Mouse (Mus musculus): Measurements from ENCODE around the gene Mark2. TPM values are rescaled to one million over a fixed set of nuclear protein-coding genes. Genes with fewer than 3 reads are reported as not detected.

Gene Mark2
- polyA plus RNA-seq, 1 experiment from 2014 or later, result 51.9 TPM

DNA sequence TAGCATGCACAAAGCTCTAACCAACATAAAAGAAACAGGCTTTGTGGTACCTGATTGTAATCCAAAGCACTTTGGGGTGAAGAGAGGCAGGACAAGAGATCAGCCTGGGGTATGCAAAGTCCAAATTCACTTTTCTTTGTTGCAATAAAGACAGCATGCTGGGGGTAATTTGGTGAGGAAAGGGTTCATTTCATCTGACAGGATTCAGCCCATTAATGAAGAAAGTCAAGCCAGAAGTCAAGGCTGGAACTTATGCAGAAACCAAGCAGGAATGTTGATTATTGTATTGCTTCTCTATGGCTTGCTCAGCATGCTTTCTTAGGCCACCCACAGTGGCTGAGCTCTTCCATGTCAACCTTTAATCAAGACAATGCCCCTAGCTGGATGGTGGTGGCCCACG, 80.2 kb downstream of the Mark2 start:
- H3K27ac ChIP-seq (replicated peaks), result no peak overlapping the region
- no peaks in the 10 kb centered on the region for H3K9me3 ChIP-seq (replicated peaks)
- peaks cover 24% of the 10 kb centered on the region for H3K4me1 ChIP-seq
- no peak for ATAC-seq (ENCODE audit: low FRiP score)
- no peak overlapping the region for H3K4me2 ChIP-seq
- no peaks in the 10 kb centered on the region for H3K27me3 ChIP-seq (replicated peaks)
- 88% methylated on average over 1 of the region's 1 CpGs for WGBS
- no peaks in the 10 kb centered on the region for H3K36me3 ChIP-seq
- no peak overlapping the region for H3K4me3 ChIP-seq (replicated peaks)
- no peak overlapping the region for H3K9ac ChIP-seq (replicated peaks)

DNA sequence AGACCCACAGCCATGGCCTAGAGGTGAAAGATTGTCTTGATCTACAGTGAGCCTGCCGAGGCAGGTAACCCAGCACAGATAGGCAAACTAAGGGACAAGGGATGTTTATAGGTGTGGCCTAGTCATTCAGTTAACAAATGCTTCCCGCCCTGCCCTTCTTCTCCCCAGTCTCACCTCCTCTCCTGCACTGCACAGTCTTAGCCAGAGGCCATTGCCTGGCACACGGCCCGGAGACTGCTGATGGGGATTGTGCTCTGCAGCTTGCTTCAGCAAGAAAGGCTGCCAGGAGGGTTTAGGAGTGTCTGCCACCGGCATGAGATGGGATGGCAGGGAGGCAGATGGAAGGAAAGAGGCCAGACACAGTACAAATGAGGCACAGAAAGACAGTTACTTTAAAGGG, 83.8 kb downstream of the Mark2 start:
- Histone ChIP-seq H3K4me2 (no peak overlapping the region), H3K27me3 (replicated peaks) (no peaks in the 10 kb centered on the region), H3K9ac (replicated peaks) (no peak overlapping the region), H3K4me3 (replicated peaks) (no peak overlapping the region), H3K36me3 (no peaks in the 10 kb centered on the region), H3K4me1 (no peaks in the 10 kb centered on the region), H3K9me3 (replicated peaks) (no peaks in the 10 kb centered on the region), H3K27ac (replicated peaks) (no peak overlapping the region)
- 77% methylated on average over 5 of the region's 5 CpGs for WGBS
- ATAC-seq (ENCODE audit: low FRiP score), result no peak

DNA sequence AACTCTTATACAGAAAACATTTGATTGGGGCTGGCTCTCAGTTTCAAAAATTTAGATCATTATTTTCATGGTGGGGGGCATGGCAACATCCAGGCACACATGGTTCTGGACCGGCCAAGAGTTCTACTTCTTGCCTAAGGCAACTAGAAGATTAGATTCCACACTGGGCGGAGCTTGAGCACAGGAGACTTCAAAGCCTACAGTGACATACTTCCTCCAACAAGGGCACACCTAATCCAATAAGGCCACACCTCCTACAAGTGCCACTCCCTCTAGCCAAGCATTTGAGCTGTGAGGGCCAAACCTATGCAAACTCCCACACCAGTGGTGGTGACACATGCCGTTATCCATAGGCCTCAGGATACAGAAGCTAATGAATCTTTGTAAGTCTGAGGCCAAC, 95.6 kb downstream of the Mark2 start:
- no peak for ATAC-seq (ENCODE audit: low FRiP score)
- Histone ChIP-seq H3K4me2 (no peak overlapping the region), H3K4me3 (replicated peaks) (no peak overlapping the region), H3K9ac (replicated peaks) (no peak overlapping the region), H3K36me3 (no peaks in the 10 kb centered on the region), H3K27ac (replicated peaks) (no peak overlapping the region), H3K27me3 (replicated peaks) (0 out of 2 replicates have a peak, but pooled peaks cover 3% of the 10 kb centered on the region), H3K4me1 (peaks cover 6% of the 10 kb centered on the region), H3K9me3 (replicated peaks) (no peaks in the 10 kb centered on the region)
- 84% methylated on average over 3 of the region's 3 CpGs for WGBS

DNA sequence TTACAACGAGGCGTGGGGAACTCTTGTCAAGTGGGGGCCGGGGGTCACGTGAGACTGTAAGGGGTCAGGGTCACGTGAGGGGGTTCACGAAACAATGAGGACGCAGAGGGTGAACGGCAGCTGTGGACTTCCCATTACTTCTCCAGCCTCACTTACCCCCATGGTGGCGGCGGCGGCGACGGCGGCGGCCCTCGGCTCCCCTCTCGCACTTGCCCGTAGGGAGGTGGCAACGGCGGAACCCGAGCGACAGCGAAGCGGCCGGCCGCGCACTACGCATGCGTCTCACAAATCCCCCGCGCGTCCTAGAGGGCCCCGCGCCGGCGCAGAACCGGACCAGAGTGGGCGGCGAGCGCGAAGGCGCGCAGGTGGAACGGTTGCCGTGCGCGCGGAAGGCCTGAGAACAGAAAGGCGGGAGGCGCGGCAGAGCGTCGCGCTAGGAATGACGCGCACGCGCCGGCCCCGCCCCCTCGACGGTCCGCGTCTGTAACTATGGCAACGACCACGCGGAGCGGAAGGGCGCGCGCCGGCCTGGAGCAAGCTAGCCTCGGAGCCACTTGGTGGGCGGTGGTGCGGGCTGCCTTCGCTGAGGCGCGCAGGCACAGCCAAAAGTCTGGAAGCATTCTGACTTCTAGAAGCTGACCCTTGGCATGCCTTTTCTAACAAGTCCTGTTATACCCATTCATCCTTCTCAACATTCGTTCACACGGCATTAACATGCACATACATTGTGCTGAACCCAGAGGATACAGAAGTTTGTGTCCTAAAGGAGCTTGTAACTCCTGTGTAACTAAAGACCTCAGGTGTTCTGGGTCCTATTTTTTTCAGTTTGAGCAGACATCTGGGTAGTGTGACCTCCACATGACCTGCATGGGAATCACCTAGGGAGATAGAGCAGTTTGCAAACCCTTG, 100.6 kb downstream of the Mark2 start, which contains the start of gene Naa40:
TSS of gene Naa40 (minus strand) at position 402 of the 909 bp plus-strand sequence.
- Histone ChIP-seq H3K36me3 (no peaks in the 10 kb centered on the region), H3K4me3 (replicated peaks) (peak within 1 kb of the TSS; percentile 56), H3K27me3 (replicated peaks) (0 out of 2 replicates have a peak, but pooled peaks cover 3% of the 10 kb centered on the region), H3K4me1 (peaks cover 35% of the 10 kb centered on the region), H3K9me3 (replicated peaks) (no peaks in the 10 kb centered on the region), H3K4me2 (peak within 1 kb of the TSS; percentile 97), H3K9ac (replicated peaks) (peak within 1 kb of the TSS; percentile 73), H3K27ac (replicated peaks) (peak within 1 kb of the TSS; percentile 83)
- peak; percentile 97 for ATAC-seq (ENCODE audit: low FRiP score)
- under 1% methylated on average over 79 of the region's 80 CpGs for WGBS

GRCm38 (mm10) chr19:7240291-7240690, 101.4 kb downstream of the Mark2 start:
- H3K36me3 ChIP-seq, result no peaks in the 10 kb centered on the region

DNA sequence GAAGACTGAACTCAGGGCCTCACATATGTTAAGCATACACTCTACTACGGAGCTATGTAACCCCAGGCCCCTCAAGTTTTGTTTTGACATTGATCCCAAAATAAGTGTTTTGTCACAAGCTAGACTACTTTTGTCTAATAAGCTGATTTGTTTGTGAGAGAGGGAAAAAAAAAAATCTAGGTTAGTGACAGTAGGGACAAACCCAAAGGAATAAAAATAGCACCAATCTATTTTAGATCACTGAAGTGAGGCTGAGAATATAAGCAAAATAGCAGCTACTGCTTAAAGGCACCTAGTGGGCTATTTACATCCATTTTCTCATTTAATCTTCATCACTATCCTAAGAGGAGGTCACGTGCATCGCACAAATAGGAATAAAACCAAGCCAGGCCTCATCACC, 102.1 kb downstream of the Mark2 start:
- peak overlapping the region; percentile 97 for H3K4me2 ChIP-seq
- H3K4me1 ChIP-seq, result peaks cover 38% of the 10 kb centered on the region
- no peaks in the 10 kb centered on the region for H3K9me3 ChIP-seq (replicated peaks)
- peak overlapping the region; percentile 73 for H3K9ac ChIP-seq (replicated peaks)
- 92% methylated on average over 3 of the region's 3 CpGs for WGBS
- H3K27ac ChIP-seq (replicated peaks), result no peak overlapping the region
- H3K27me3 ChIP-seq (replicated peaks), result 0 out of 2 replicates have a peak, but pooled peaks cover 3% of the 10 kb centered on the region
- 0 out of 2 replicates have a peak, but pooled peaks cover under 1% of the 10 kb centered on the region for H3K36me3 ChIP-seq
- H3K4me3 ChIP-seq (replicated peaks), result peak overlapping the region; percentile 56
- no peak for ATAC-seq (ENCODE audit: low FRiP score)

More at GRCm38 (mm10) chr19:7240291-7240690, 101.4 kb downstream of the Mark2 start:
- H3K4me3 ChIP-seq (replicated peaks), result peak overlapping the region; percentile 56
- 1% methylated on average over 13 of the region's 13 CpGs for WGBS
- no peaks in the 10 kb centered on the region for H3K9me3 ChIP-seq (replicated peaks)
- H3K4me2 ChIP-seq, result peak overlapping the region; percentile 97
- ATAC-seq (ENCODE audit: low FRiP score), result no peak
- peaks cover 35% of the 10 kb centered on the region for H3K4me1 ChIP-seq
- peak overlapping the region; percentile 83 for H3K27ac ChIP-seq (replicated peaks)
- H3K9ac ChIP-seq (replicated peaks), result peak overlapping the region; percentile 73
- 0 out of 2 replicates have a peak, but pooled peaks cover 3% of the 10 kb centered on the region for H3K27me3 ChIP-seq (replicated peaks)

DNA sequence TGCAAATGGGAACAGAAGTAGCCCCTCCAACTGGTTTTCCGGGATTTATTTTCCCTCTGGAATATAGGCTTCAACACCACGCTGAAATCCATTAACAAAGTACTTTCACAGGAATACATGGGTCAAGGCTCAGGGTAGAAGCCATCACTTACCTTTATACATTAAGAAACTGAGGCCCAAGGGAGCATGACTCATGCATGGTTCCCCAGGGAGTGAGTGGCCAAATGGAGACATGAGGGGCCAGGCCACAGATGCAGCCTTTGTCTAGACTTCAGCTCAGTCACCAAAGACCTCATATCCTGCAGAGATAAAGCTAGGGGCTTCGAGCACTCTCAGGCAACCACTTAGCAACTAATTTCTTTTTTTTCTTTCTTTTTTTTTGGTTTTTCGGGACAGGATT, 104.9 kb downstream of the Mark2 start:
- H3K4me2 ChIP-seq, result no peak overlapping the region
- peaks cover 38% of the 10 kb centered on the region for H3K4me1 ChIP-seq
- H3K9ac ChIP-seq (replicated peaks), result no peak overlapping the region
- ATAC-seq (ENCODE audit: low FRiP score), result no peak
- 77% methylated on average over 4 of the region's 4 CpGs for WGBS
- no peaks in the 10 kb centered on the region for H3K9me3 ChIP-seq (replicated peaks)
- H3K4me3 ChIP-seq (replicated peaks), result no peak overlapping the region
- no peaks in the 10 kb centered on the region for H3K27me3 ChIP-seq (replicated peaks)
- peaks cover 23% of the 10 kb centered on the region for H3K36me3 ChIP-seq
- H3K27ac ChIP-seq (replicated peaks), result no peak overlapping the region

DNA sequence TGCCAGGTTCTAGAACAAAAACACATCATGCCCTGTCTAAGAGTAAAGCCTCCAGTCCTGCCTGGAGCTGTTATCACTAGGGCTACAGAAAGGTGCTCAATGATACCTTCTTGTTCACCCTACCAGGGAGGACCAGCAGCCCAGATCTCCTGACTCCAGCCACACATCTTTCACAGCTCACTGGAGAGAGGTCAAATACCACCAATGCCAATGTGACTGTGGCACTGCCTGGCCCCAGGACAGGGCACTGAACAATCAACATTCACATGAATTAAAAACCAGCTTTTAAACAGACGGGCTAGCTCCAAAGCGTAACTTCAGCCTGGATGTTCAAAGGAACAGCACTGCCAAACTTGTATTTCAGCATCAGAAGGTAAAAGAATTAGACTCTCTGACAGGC, 105.6 kb downstream of the Mark2 start:
- Histone ChIP-seq H3K9ac (replicated peaks) (no peak overlapping the region), H3K9me3 (replicated peaks) (no peaks in the 10 kb centered on the region), H3K27me3 (replicated peaks) (no peaks in the 10 kb centered on the region), H3K4me3 (replicated peaks) (no peak overlapping the region), H3K36me3 (peaks cover 30% of the 10 kb centered on the region), H3K4me2 (no peak overlapping the region), H3K27ac (replicated peaks) (no peak overlapping the region), H3K4me1 (peaks cover 32% of the 10 kb centered on the region)
- 95% methylated on average over 2 of the region's 2 CpGs for WGBS
- no peak for ATAC-seq (ENCODE audit: low FRiP score)

DNA sequence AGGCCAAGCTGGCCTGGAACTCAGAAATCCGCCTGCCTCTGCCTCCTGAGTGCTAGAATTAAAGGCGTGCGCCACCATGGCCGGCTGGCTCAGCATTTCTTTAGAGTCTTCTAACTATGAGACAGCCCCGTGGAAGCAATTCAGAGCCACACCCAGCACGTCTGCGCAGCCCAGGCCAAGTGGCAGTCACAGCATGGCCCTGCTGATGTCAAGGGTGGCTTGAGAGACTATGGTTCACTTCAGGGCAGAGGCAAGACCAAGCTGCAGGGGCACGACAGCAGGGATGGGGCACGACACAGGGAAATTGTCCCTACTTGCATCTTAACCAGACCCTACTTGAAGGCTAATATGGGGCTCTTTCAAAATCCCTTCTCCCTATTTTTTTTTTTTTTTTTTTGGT, 106.2 kb downstream of the Mark2 start:
- Histone ChIP-seq H3K4me2 (no peak overlapping the region), H3K4me1 (peaks cover 32% of the 10 kb centered on the region), H3K36me3 (peaks cover 36% of the 10 kb centered on the region), H3K27ac (replicated peaks) (no peak overlapping the region), H3K27me3 (replicated peaks) (no peaks in the 10 kb centered on the region), H3K9me3 (replicated peaks) (no peaks in the 10 kb centered on the region), H3K4me3 (replicated peaks) (no peak overlapping the region), H3K9ac (replicated peaks) (no peak overlapping the region)
- no peak for ATAC-seq (ENCODE audit: low FRiP score)
- 93% methylated on average over 9 of the region's 9 CpGs for WGBS

DNA sequence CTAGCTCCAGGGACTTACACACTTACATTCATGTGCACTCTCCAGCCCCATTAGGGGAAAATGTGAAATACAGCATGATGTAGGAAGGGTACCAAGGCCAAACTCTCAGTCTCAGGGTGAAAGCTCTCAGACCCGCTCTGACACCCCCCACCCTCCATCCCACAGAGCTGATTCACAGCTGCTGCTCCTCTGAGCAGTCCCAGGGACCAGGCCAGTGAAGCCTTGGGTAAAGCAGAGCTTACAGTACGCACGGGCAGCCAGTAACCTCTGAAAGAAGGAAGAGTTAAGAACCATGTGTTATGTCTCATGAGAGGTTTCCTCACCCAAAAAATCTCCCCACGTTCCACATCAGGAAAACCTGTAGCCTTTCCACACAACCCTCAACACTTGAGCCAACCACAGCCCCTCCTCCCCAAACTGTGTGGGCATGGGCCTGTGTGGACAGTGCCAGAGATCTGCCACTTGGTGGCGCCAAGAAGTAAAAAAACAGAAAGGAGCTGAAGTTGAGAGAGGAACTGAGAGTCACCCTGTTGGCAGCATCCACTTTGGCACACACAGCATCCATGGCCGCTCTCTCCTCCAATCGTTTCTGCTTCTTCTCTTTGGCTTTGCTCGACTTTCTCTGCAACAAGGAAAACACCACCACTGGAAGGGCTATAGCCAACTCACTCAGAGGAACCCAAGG, 107.0 kb downstream of the Mark2 start:
- Histone ChIP-seq H3K4me1 (peaks cover 24% of the 10 kb centered on the region), H3K36me3 (peaks cover 42% of the 10 kb centered on the region), H3K27me3 (replicated peaks) (no peaks in the 10 kb centered on the region), H3K27ac (replicated peaks) (peak overlapping the region; percentile 60; the same call in 1 of the 2 replicates), H3K4me2 (no peak overlapping the region), H3K9ac (replicated peaks) (no peak overlapping the region), H3K4me3 (replicated peaks) (no peak overlapping the region), H3K9me3 (replicated peaks) (no peaks in the 10 kb centered on the region)
- peak; percentile 90 for ATAC-seq (ENCODE audit: low FRiP score)
- WGBS, result 52% methylated on average over 8 of the region's 8 CpGs

- Histone ChIP-seq H3K27me3 (replicated peaks) (no peaks in the 10 kb centered on the region), H3K36me3 (peaks cover 57% of the 10 kb centered on the region)
- ATAC-seq (ENCODE audit: low FRiP score), result no peak
Observed at GRCm38 (mm10) chr19:7226511-7226914, 115.1 kb downstream of the Mark2 start.

More at GRCm38 (mm10) chr19:7226511-7226914, 115.1 kb downstream of the Mark2 start:
- Histone ChIP-seq H3K4me3 (replicated peaks) (no peak overlapping the region), H3K27ac (replicated peaks) (no peak overlapping the region), H3K9me3 (replicated peaks) (no peaks in the 10 kb centered on the region), H3K4me2 (no peak overlapping the region), H3K9ac (replicated peaks) (no peak overlapping the region), H3K4me1 (no peaks in the 10 kb centered on the region)
- 84% methylated on average over 6 of the region's 6 CpGs for WGBS

All from neural tube, embryonic 15.5 days (tissue).